In genomic region chr7:130788950-130789349, GRCm38 (mm10) we compare ENCODE assay signal across 22 mouse cellular contexts. TPM values are rescaled to one million over a fixed set of nuclear protein-coding genes. Genes with fewer than 3 reads are reported as not detected.
"Had no signal": no experiment of that assay in that cellular context is flagged by ENCODE, and none has a peak within 500 bp of the region (broad histone marks: within the 10 kb centered on the region; RNA-seq: fewer than 3 reads in every experiment).

No protein-coding gene starts in this region.

- H3K27ac ChIP-seq: lung, embryonic 15.5 days; macrophage; midbrain, embryonic 10.5 days; midbrain, embryonic 12.5 days; neural tube, embryonic 13.5 days; neural tube, embryonic 15.5 days had no signal

- H3K4me2 ChIP-seq: lung, embryonic 15.5 days; midbrain, embryonic 12.5 days; neural tube, embryonic 13.5 days; neural tube, embryonic 15.5 days had no signal

- ATAC-seq: lung, postnatal 0 days; midbrain, embryonic 16.5 days had no signal

- H3K9ac ChIP-seq: lung, embryonic 15.5 days; midbrain, embryonic 12.5 days; neural tube, embryonic 13.5 days; neural tube, embryonic 15.5 days had no signal

- H3K4me1 ChIP-seq: midbrain, embryonic 10.5 days; midbrain, embryonic 12.5 days had no signal

- H3K36me3 ChIP-seq: lung, embryonic 15.5 days; midbrain, embryonic 10.5 days; midbrain, embryonic 12.5 days; neural tube, embryonic 13.5 days; neural tube, embryonic 15.5 days had no signal

- H3K9me3 ChIP-seq: lung, embryonic 15.5 days; midbrain, embryonic 10.5 days; midbrain, embryonic 12.5 days; neural tube, embryonic 13.5 days; neural tube, embryonic 15.5 days had no signal

- H3K4me3 ChIP-seq: lung, embryonic 15.5 days; midbrain, embryonic 10.5 days; midbrain, embryonic 12.5 days; myocyte; neural tube, embryonic 13.5 days; neural tube, embryonic 15.5 days had no signal

- H3K27me3 ChIP-seq: lung, embryonic 15.5 days; midbrain, embryonic 12.5 days; neural tube, embryonic 13.5 days; neural tube, embryonic 15.5 days had no signal

- DNase-seq: lung, adult 2 months; lung, postnatal 14 days; lung, postnatal 36 days; midbrain, embryonic 14.5 days; retina, postnatal 1 day; right cerebral cortex, adult 18-20 months; right cerebral cortex, postnatal 25 days; right cerebral cortex, postnatal 4 days; spleen, adult 18-20 months; thymus, adult 18-20 months; thymus, postnatal 14 days; thymus, postnatal 36 days had no signal

RNA-seq across cellular contexts. Expression of gene Btbd16, which starts 15.1 kb away (rescaled TPM):
- polyA plus RNA-seq: lung, adult 2 months; lung, embryonic 15.5 days; lung, postnatal 0 days; macrophage; midbrain, embryonic 10.5 days; midbrain, embryonic 12.5 days; midbrain, embryonic 14.5 days; midbrain, embryonic 16.5 days; myocyte; neural tube, embryonic 11.5 days; neural tube, embryonic 15.5 days had no signal
